Mouse (Mus musculus): ENCODE measurements around the gene Smad3.

- TF ChIP-seq GATA1 (IDR thresholded peaks at IDR 0.05; ENCODE audit: borderline replicate concordance, low read length) (no peak), FLI1 (IDR thresholded peaks at IDR 0.05; ENCODE audit: low read length) (no peak)
These were observed 55.9 kb downstream of the Smad3 start for GRCm38 (mm10) chr9:63701957-63702309.
